Mouse (Mus musculus): ENCODE data around the gene Lrrc46. TPM values are rescaled to one million over a fixed set of nuclear protein-coding genes. Genes with fewer than 3 reads are reported as not detected.
A peak's percentile ranks its signal among the peaks of the same experiment; 100 is the strongest.

Lrrc46 gene
- polyA plus RNA-seq, 2 experiments, result 0.63 to 0.91 TPM

GRCm38 (mm10) chr11:96986463-96986862 lies 54.7 kb downstream of the Lrrc46 start:
- Histone ChIP-seq H3K4me2 (replicated peaks; ENCODE audit: low read depth, low read length, severe bottlenecking) (no peak overlapping the region; the same call in 1 of the 2 replicates), H3K36me3 (ENCODE audit: control insufficient read depth, insufficient read depth, low read length) (no peaks in the 10 kb centered on the region), H3K27me3 (ENCODE audit: control insufficient read depth, insufficient read depth, low read length) (no peaks in the 10 kb centered on the region), H3K4me3 (replicated peaks; ENCODE audit: low read length) (no peak overlapping the region), H3K4me1 (ENCODE audit: control insufficient read depth, insufficient read depth, low read length) (peaks cover 36% of the 10 kb centered on the region), H3K9ac (ENCODE audit: low read depth, low read length, severe bottlenecking) (no peak overlapping the region), H3K27ac (replicated peaks; ENCODE audit: low read depth, low read length) (no peak overlapping the region), H3K9me3 (ENCODE audit: control insufficient read depth, low read length) (no peaks in the 10 kb centered on the region)
- peak; percentile 56 for ATAC-seq (ENCODE audit: low FRiP score, low read depth)
- no peak for TF ChIP-seq POLR2A (IDR thresholded peaks at IDR 0.05; ENCODE audit: borderline replicate concordance, extremely low read depth, insufficient read depth, insufficient read length)
- DNase-seq (ENCODE audit: low spot score), result peak; percentile 53
- WGBS, result 0% methylated on average over 3 of the region's 3 CpGs

DNA sequence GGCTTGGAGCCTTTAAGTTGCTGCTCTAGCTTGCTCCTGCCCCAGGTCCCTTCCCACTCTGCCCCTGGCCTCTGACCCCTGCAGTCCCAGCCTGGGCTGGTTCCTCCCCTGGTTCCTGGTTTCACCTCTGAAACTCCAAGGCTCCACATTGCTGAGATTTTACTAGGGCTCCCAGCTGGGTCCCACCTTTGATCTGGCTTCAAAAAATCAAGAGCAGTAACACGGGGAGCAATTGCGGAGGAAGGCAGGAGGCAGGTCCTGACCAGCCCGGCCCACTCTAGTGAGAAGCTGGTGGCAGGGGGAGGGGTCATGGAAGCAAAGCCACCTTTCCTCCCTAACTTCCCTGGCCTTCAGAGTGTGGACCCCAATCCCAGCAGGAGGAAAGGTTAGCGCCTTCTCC lies 56.3 kb downstream of the Lrrc46 start:
- no peak for TF ChIP-seq POLR2A (IDR thresholded peaks at IDR 0.05; ENCODE audit: borderline replicate concordance, extremely low read depth, insufficient read depth, insufficient read length)
- ATAC-seq (ENCODE audit: low FRiP score, low read depth) (no peak), DNase-seq (ENCODE audit: low spot score) (no peak)
- Histone ChIP-seq H3K4me2 (replicated peaks; ENCODE audit: low read depth, low read length, severe bottlenecking) (no peak overlapping the region), H3K9ac (ENCODE audit: low read depth, low read length, severe bottlenecking) (no peak overlapping the region), H3K4me3 (replicated peaks; ENCODE audit: low read length) (no peak overlapping the region), H3K27ac (replicated peaks; ENCODE audit: low read depth, low read length) (no peak overlapping the region), H3K4me1 (ENCODE audit: control insufficient read depth, insufficient read depth, low read length) (peaks cover 36% of the 10 kb centered on the region), H3K27me3 (ENCODE audit: control insufficient read depth, insufficient read depth, low read length) (no peaks in the 10 kb centered on the region), H3K36me3 (ENCODE audit: control insufficient read depth, insufficient read depth, low read length) (no peaks in the 10 kb centered on the region), H3K9me3 (ENCODE audit: control insufficient read depth, low read length) (no peaks in the 10 kb centered on the region)
- 8% methylated on average over 4 of the region's 4 CpGs for WGBS

Small RNA genes lying within 50 kb of the gene (microRNA-seq; reads per million reads assigned to microRNA genes)
- 1.4 reads per million for gene Mir8103

Other genes with a start within 250 kb of the Lrrc46 start
- 94.5 and 125 TPM in 2 replicates for gene Nfe2l1, start 211.4 kb downstream of the Lrrc46 start, polyA plus RNA-seq (2012; rRNA removed)
- 42.0 and 49.6 TPM in 2 replicates for gene Nfe2l1, start 211.4 kb downstream of the Lrrc46 start, polyA plus RNA-seq (2014; fragmentation: Nextera tagmentation; extraction: Ambion mirVana)
- 117 and 141 TPM in 2 replicates for gene Copz2, start 191.5 kb downstream of the Lrrc46 start, polyA plus RNA-seq (2012; rRNA removed)
- 201 and 210 TPM in 2 replicates for gene Copz2, start 191.5 kb downstream of the Lrrc46 start, polyA plus RNA-seq (2014; fragmentation: Nextera tagmentation; extraction: Ambion mirVana)
- gene Cdk5rap3, start 124.9 kb downstream of the Lrrc46 start, polyA plus RNA-seq (2012; rRNA removed), result 71.4 and 74.5 TPM in 2 replicates
- gene Cdk5rap3, start 124.9 kb downstream of the Lrrc46 start, polyA plus RNA-seq (2014; fragmentation: Nextera tagmentation; extraction: Ambion mirVana), result 79.6 and 83.6 TPM in 2 replicates
- gene Prr15l, start 113.3 kb downstream of the Lrrc46 start, polyA plus RNA-seq (2012; rRNA removed), result 0.47 and 1.2 TPM in 2 replicates
- gene Prr15l, start 113.3 kb downstream of the Lrrc46 start, polyA plus RNA-seq (2014; fragmentation: Nextera tagmentation; extraction: Ambion mirVana), result 3.3 and 3.7 TPM in 2 replicates
- gene Pnpo, start 97.4 kb downstream of the Lrrc46 start, polyA plus RNA-seq (2012; rRNA removed), result 13.9 and 15.4 TPM in 2 replicates
- gene Pnpo, start 97.4 kb downstream of the Lrrc46 start, polyA plus RNA-seq (2014; fragmentation: Nextera tagmentation; extraction: Ambion mirVana), result 22.6 and 24.2 TPM in 2 replicates
- gene Sp2, start 58.4 kb downstream of the Lrrc46 start, polyA plus RNA-seq (2012; rRNA removed), result 16.0 and 22.3 TPM in 2 replicates
- 17.1 and 18.7 TPM in 2 replicates for gene Sp2, start 58.4 kb downstream of the Lrrc46 start, polyA plus RNA-seq (2014; fragmentation: Nextera tagmentation; extraction: Ambion mirVana)
- gene Sp6, start 28.0 kb downstream of the Lrrc46 start, polyA plus RNA-seq (2012; rRNA removed), result 4.8 and 5.6 TPM in 2 replicates
- gene Sp6, start 28.0 kb downstream of the Lrrc46 start, polyA plus RNA-seq (2014; fragmentation: Nextera tagmentation; extraction: Ambion mirVana), result 3.9 and 4.5 TPM in 2 replicates
- 23.3 and 29.0 TPM in 2 replicates for gene Scrn2, start 11.5 kb downstream of the Lrrc46 start, polyA plus RNA-seq (2012; rRNA removed)
- 20.3 and 21.4 TPM in 2 replicates for gene Scrn2, start 11.5 kb downstream of the Lrrc46 start, polyA plus RNA-seq (2014; fragmentation: Nextera tagmentation; extraction: Ambion mirVana)
- gene Mrpl10, start 153 bp upstream of the Lrrc46 start, polyA plus RNA-seq (2012; rRNA removed), result 84.5 and 92.2 TPM in 2 replicates
- gene Mrpl10, start 153 bp upstream of the Lrrc46 start, polyA plus RNA-seq (2014; fragmentation: Nextera tagmentation; extraction: Ambion mirVana), result 77.3 and 82.3 TPM in 2 replicates
- 12.7 and 15.9 TPM in 2 replicates for gene Osbpl7, start 9.2 kb upstream of the Lrrc46 start, polyA plus RNA-seq (2012; rRNA removed)
- 6.9 and 7.0 TPM in 2 replicates for gene Osbpl7, start 9.2 kb upstream of the Lrrc46 start, polyA plus RNA-seq (2014; fragmentation: Nextera tagmentation; extraction: Ambion mirVana)
- 0.10 and 0.11 TPM in 2 replicates for gene Tbx21, start 73.9 kb upstream of the Lrrc46 start, polyA plus RNA-seq (2012; rRNA removed)
- not detected in 2 replicates for gene Tbx21, start 73.9 kb upstream of the Lrrc46 start, polyA plus RNA-seq (2014; fragmentation: Nextera tagmentation; extraction: Ambion mirVana)
- gene Tbkbp1, start 110.1 kb upstream of the Lrrc46 start, polyA plus RNA-seq (2012; rRNA removed), result 62.2 and 82.9 TPM in 2 replicates
- 9.7 and 11.6 TPM in 2 replicates for gene Tbkbp1, start 110.1 kb upstream of the Lrrc46 start, polyA plus RNA-seq (2014; fragmentation: Nextera tagmentation; extraction: Ambion mirVana)
- gene Kpnb1, start 146.5 kb upstream of the Lrrc46 start, polyA plus RNA-seq (2012; rRNA removed), result 123 and 145 TPM in 2 replicates
- gene Kpnb1, start 146.5 kb upstream of the Lrrc46 start, polyA plus RNA-seq (2014; fragmentation: Nextera tagmentation; extraction: Ambion mirVana), result 71.5 and 71.8 TPM in 2 replicates
- gene Npepps, start 239.2 kb upstream of the Lrrc46 start, polyA plus RNA-seq (2012; rRNA removed), result 54.6 and 63.5 TPM in 2 replicates
- gene Npepps, start 239.2 kb upstream of the Lrrc46 start, polyA plus RNA-seq (2014; fragmentation: Nextera tagmentation; extraction: Ambion mirVana), result 73.9 and 83.6 TPM in 2 replicates